Mouse (Mus musculus) kidney, adult 2 months (tissue): ENCODE results near the gene Mrps2.

Experiments used
- CTCF ChIP-seq: fragments of 200-500 bp; conservative IDR thresholded peaks from 2 replicates; pipeline ENCODE4 v1.5.1; 2011; ENCODE audit warnings: low read depth, mild to moderate bottlenecking, control low read depth, low read length, moderate library complexity, mixed read lengths; ENCODE audit not compliant: insufficient read depth, insufficient read length
- POLR2A ChIP-seq: fragments of 200-500 bp; IDR thresholded peaks from one replicate; pipeline ENCODE4 v1.6.1; 2011; ENCODE audit warnings: low read depth, low read length, control low read depth

GRCm38 (mm10) chr2:28469461-28469860 is 1.6 kb downstream of the Mrps2 start:
- no peak for TF ChIP-seq CTCF
- no peak for TF ChIP-seq POLR2A
